Mouse (Mus musculus) CH12.LX (cell line): ENCODE measurements around the gene Cd70. TPM values are rescaled to one million over a fixed set of nuclear protein-coding genes. Genes with fewer than 3 reads are reported as not detected.
A peak's percentile ranks its signal among the peaks of the same experiment; 100 is the strongest.

Experiments
- DNase-seq: peaks from one replicate; pipeline ENCODE4 v3.0.0-alpha.2; 2013; ENCODE audit errors: extremely low read depth
- H3K27ac ChIP-seq: 2 replicates; pipeline ENCODE4 v1.5.1; 2012; ENCODE audit warnings: low read depth, mild to moderate bottlenecking, control low read depth, moderate library complexity; ENCODE audit not compliant: insufficient read depth
- H3K27me3 ChIP-seq: replicated peaks from 2 replicates; pipeline ENCODE3; 2012; ENCODE audit warnings: inconsistent platforms
- H3K36me3 ChIP-seq, 2 experiments: replicated peaks in 1 of 2; 2 replicates each; pipeline versions ENCODE3 to v1.6.1; 2012; ENCODE audit warnings: inconsistent platforms in 1 of 2, low read length in 1 of 2, mild to moderate bottlenecking in 1 of 2, mixed read lengths in 1 of 2, moderate library complexity in 1 of 2; ENCODE audit not compliant: control insufficient read depth in 1 of 2, insufficient read depth in 1 of 2
- H3K4me1 ChIP-seq, 2 experiments: 2 replicates each; pipeline ENCODE4 v1.6.1; 2012; ENCODE audit warnings: inconsistent platforms in 1 of 2, moderate library complexity in 1 of 2; ENCODE audit not compliant: insufficient read depth in 2 of 2, control insufficient read depth in 1 of 2
- H3K4me2 ChIP-seq: 2 replicates; pipeline ENCODE4 v1.6.1; 2012; ENCODE audit warnings: low read depth, mild to moderate bottlenecking, control low read depth; ENCODE audit not compliant: poor library complexity, insufficient read depth, severe bottlenecking
- H3K4me3 ChIP-seq, 3 experiments: fragments of 150-350 bp in 1 of 3; sonication (generic) in 1 of 3; replicated peaks in 1 of 3; 2 replicates each; pipeline versions ENCODE3 to v1.5.1; 2011 to 2012; ENCODE audit warnings: low read depth in 2 of 3, low read length in 2 of 3, mild to moderate bottlenecking in 2 of 3, moderate library complexity in 2 of 3, control low read depth in 1 of 3, improper control_type of control experiment in 1 of 3, inconsistent platforms in 1 of 3, mixed read lengths in 1 of 3; ENCODE audit not compliant: poor library complexity in 1 of 3
- H3K79me2 ChIP-seq: replicated peaks from 2 replicates; pipeline ENCODE4 v1.6.1; 2012; ENCODE audit warnings: mild to moderate bottlenecking, moderate library complexity; ENCODE audit not compliant: control insufficient read depth, poor library complexity, insufficient read depth, severe bottlenecking; ENCODE audit errors: extremely low read depth
- H3K9ac ChIP-seq: 2 replicates; pipeline ENCODE4 v1.6.1; 2012; ENCODE audit warnings: low read depth, mild to moderate bottlenecking, control low read depth, moderate library complexity; ENCODE audit not compliant: insufficient read depth
- H3K9me3 ChIP-seq: replicated peaks from 2 replicates; pipeline ENCODE3; 2012; ENCODE audit warnings: low read length, inconsistent platforms, mixed read lengths
- BHLHE40 ChIP-seq: IDR thresholded peaks from 2 replicates; pipeline ENCODE4 v1.6.1; 2011; ENCODE audit warnings: mild to moderate bottlenecking, low read depth, low read length, improper control_type of control experiment
- CHD1 ChIP-seq: IDR thresholded peaks from 2 replicates; pipeline ENCODE4 v1.6.1; 2012; ENCODE audit warnings: low read depth, low read length, improper control_type of control experiment, inconsistent platforms
- CHD2 ChIP-seq: IDR thresholded peaks from 2 replicates; pipeline ENCODE4 v1.6.1; 2011; ENCODE audit warnings: low read length, improper control_type of control experiment
- ELF1 ChIP-seq: IDR thresholded peaks from 2 replicates; pipeline ENCODE4 v1.6.1; 2014; ENCODE audit warnings: low read depth, mild to moderate bottlenecking, inconsistent platforms, low read length, improper control_type of control experiment
- EP300 ChIP-seq: IDR thresholded peaks from 2 replicates; pipeline ENCODE4 v1.6.1; 2011; ENCODE audit warnings: low read length, improper control_type of control experiment
- ETS1 ChIP-seq: conservative IDR thresholded peaks from 2 replicates; pipeline ENCODE4 v1.6.1; 2012; ENCODE audit warnings: low read depth, mild to moderate bottlenecking, inconsistent platforms, low read length, improper control_type of control experiment, moderate library complexity
- HCFC1 ChIP-seq: IDR thresholded peaks from 2 replicates; pipeline ENCODE4 v1.6.1; 2012; ENCODE audit warnings: low read depth, mild to moderate bottlenecking, inconsistent platforms, low read length, improper control_type of control experiment
- IRF4 ChIP-seq: IDR thresholded peaks from 2 replicates; pipeline ENCODE4 v1.6.1; 2014; ENCODE audit warnings: low read depth, mild to moderate bottlenecking, inconsistent platforms, low read length, improper control_type of control experiment
- JUN ChIP-seq: IDR thresholded peaks from 2 replicates; pipeline ENCODE4 v1.6.1; 2011; ENCODE audit warnings: low read depth, mild to moderate bottlenecking, low read length, improper control_type of control experiment, moderate library complexity; ENCODE audit not compliant: insufficient read depth
- JUND ChIP-seq: conservative IDR thresholded peaks from 2 replicates; pipeline ENCODE4 v1.6.1; 2011; ENCODE audit warnings: low read depth, low read length, improper control_type of control experiment
- KAT2A ChIP-seq: IDR thresholded peaks from 2 replicates; pipeline ENCODE4 v1.6.1; 2012; ENCODE audit warnings: low read length, improper control_type of control experiment, inconsistent platforms; ENCODE audit not compliant: insufficient replicate concordance
- MAFK ChIP-seq: IDR thresholded peaks from 2 replicates; pipeline ENCODE4 v1.6.1; 2011; ENCODE audit warnings: low read length, improper control_type of control experiment; ENCODE audit not compliant: insufficient replicate concordance
- MAX ChIP-seq: IDR thresholded peaks from 2 replicates; pipeline ENCODE4 v1.6.1; 2011; ENCODE audit warnings: low read length, improper control_type of control experiment
- MAZ ChIP-seq: IDR thresholded peaks from 2 replicates; pipeline ENCODE4 v1.6.1; 2012; ENCODE audit warnings: low read depth, mild to moderate bottlenecking, inconsistent platforms, low read length, improper control_type of control experiment, moderate library complexity
- MEF2A ChIP-seq: IDR thresholded peaks from 2 replicates; pipeline ENCODE4 v1.6.1; 2014; ENCODE audit warnings: low read depth, mild to moderate bottlenecking, inconsistent platforms, low read length, improper control_type of control experiment, borderline replicate concordance
- MXI1 ChIP-seq: IDR thresholded peaks from 2 replicates; pipeline ENCODE4 v1.6.1; 2011; ENCODE audit warnings: mild to moderate bottlenecking, low read depth, low read length, improper control_type of control experiment
- MYC ChIP-seq: IDR thresholded peaks from 2 replicates; pipeline ENCODE4 v1.6.1; 2011; ENCODE audit warnings: low read depth, mild to moderate bottlenecking, improper control_type of control experiment, low read length
- NRF1 ChIP-seq: IDR thresholded peaks from 2 replicates; pipeline ENCODE4 v1.6.1; 2014; ENCODE audit warnings: low read depth, mild to moderate bottlenecking, inconsistent platforms, low read length, improper control_type of control experiment, moderate library complexity
- PAX5 ChIP-seq: IDR thresholded peaks from 2 replicates; pipeline ENCODE4 v1.6.1; 2012; ENCODE audit warnings: low read length, inconsistent platforms, mixed read lengths
- POLR2A ChIP-seq: IDR thresholded peaks from 2 replicates; pipeline ENCODE4 v1.6.1; 2011; ENCODE audit warnings: low read depth, mild to moderate bottlenecking, improper control_type of control experiment, low read length
- POLR2AphosphoS2 ChIP-seq: IDR thresholded peaks from 2 replicates; pipeline ENCODE4 v1.6.1; 2011; ENCODE audit warnings: low read depth, low read length, improper control_type of control experiment
- RAD21 ChIP-seq: IDR thresholded peaks from 2 replicates; pipeline ENCODE4 v1.6.1; 2011; ENCODE audit warnings: low read depth, mild to moderate bottlenecking, low read length, improper control_type of control experiment, moderate library complexity
- RCOR1 ChIP-seq: conservative IDR thresholded peaks from 2 replicates; pipeline ENCODE4 v1.6.1; 2012; ENCODE audit warnings: low read depth, mild to moderate bottlenecking, inconsistent platforms, low read length, improper control_type of control experiment
- SIN3A ChIP-seq: IDR thresholded peaks from 2 replicates; pipeline ENCODE4 v1.6.1; 2012; ENCODE audit warnings: low read length, improper control_type of control experiment, inconsistent platforms
- SMC3 ChIP-seq: IDR thresholded peaks from 2 replicates; pipeline ENCODE4 v1.6.1; 2011; ENCODE audit warnings: low read depth, low read length, improper control_type of control experiment
- TBP ChIP-seq: conservative IDR thresholded peaks from 2 replicates; pipeline ENCODE4 v1.6.1; 2011; ENCODE audit warnings: low read depth, low read length, improper control_type of control experiment
- TCF12 ChIP-seq: IDR thresholded peaks from 2 replicates; pipeline ENCODE4 v1.6.1; 2014; ENCODE audit warnings: low read depth, mild to moderate bottlenecking, inconsistent platforms, low read length, improper control_type of control experiment
- UBTF ChIP-seq: IDR thresholded peaks from 2 replicates; pipeline ENCODE4 v1.6.1; 2012; ENCODE audit warnings: low read depth, mild to moderate bottlenecking, inconsistent platforms, low read length, improper control_type of control experiment, moderate library complexity
- USF1 ChIP-seq: IDR thresholded peaks from 2 replicates; pipeline ENCODE4 v1.6.1; 2014; ENCODE audit warnings: low read depth, mild to moderate bottlenecking, inconsistent platforms, low read length, improper control_type of control experiment
- USF2 ChIP-seq: conservative IDR thresholded peaks from 2 replicates; pipeline ENCODE4 v1.6.1; 2011; ENCODE audit warnings: low read depth, low read length, improper control_type of control experiment
- ZC3H11A ChIP-seq: IDR thresholded peaks from 2 replicates; pipeline ENCODE4 v1.6.1; 2012; ENCODE audit warnings: low read depth, mild to moderate bottlenecking, inconsistent platforms, low read length, improper control_type of control experiment
- ZKSCAN1 ChIP-seq: IDR thresholded peaks from 2 replicates; pipeline ENCODE4 v1.6.1; 2012; ENCODE audit warnings: low read depth, inconsistent platforms, low read length, improper control_type of control experiment, borderline replicate concordance
- ZMIZ1 ChIP-seq: IDR thresholded peaks from 2 replicates; pipeline ENCODE4 v1.6.1; 2012; ENCODE audit warnings: low read depth, mild to moderate bottlenecking, inconsistent platforms, low read length, improper control_type of control experiment
- ZNF384 ChIP-seq: IDR thresholded peaks from 2 replicates; pipeline ENCODE4 v1.6.1; 2012; ENCODE audit warnings: low read depth, low read length, improper control_type of control experiment, inconsistent platforms
- dilution Hi-C: fragments of 300-500 bp; cut with MboI; formaldehyde crosslinking; loops from 2 replicates; pipeline ENCODE4 v1.14.3; 2020; ENCODE audit warnings: low sequenced_read_pairs; ENCODE audit not compliant: extremely low pct_unique_long_range_greater_than_20kb, extremely low pct_ligation_motif_present
- in situ Hi-C: fragments of 300-500 bp; cut with MboI; formaldehyde crosslinking; loops from 3 replicates; pipeline ENCODE4 v1.14.3; 2019; ENCODE audit warnings: low sequenced_read_pairs, low pct_ligation_motif_present, low pct_unique_long_range_greater_than_20kb, mixed read lengths
- polyA plus RNA-seq: library from polyadenylated mRNA; unstranded; fragments of >175 nt; gene quantifications from 2 replicates; pipeline ENCODE4 v1.2.1, GENCODE M21; 2012; ENCODE audit warnings: low read depth; ENCODE audit not compliant: insufficient read length
- total RNA-seq, 2 experiments: library from RNA; depleted of rRNA; stranded (reverse); fragments of 300-350 nt in 1 of 2; fragments of >200 nt in 1 of 2; gene quantifications; 2 replicates each; pipeline ENCODE4 v1.2.3; 2012 to 2014

The Cd70 gene
- total and polyA plus RNA-seq, 3 experiments, result 137 to 965 (median 321) TPM

- TF ChIP-seq RCOR1 (peak; percentile 71), UBTF (no peak), CHD2 (peak; percentile 88), SMC3 (peak; percentile 20), ETS1 (peak; percentile 89), IRF4 (peak; percentile 82), POLR2AphosphoS2 (peak; percentile 65), TBP (peak; percentile 81), KAT2A (0 out of 2 replicates have a peak, but pooled peaks have one; percentile 34), JUND (peak; percentile 37; the same call in 1 of the 2 replicates), ZKSCAN1 (no peak), MXI1 (peak; percentile 86), ZMIZ1 (peak; percentile 52), SIN3A (peak; percentile 76), PAX5 (no peak), NRF1 (no peak; the same call in 1 of the 2 replicates), TCF12 (peak; percentile 97), MAFK (peak; percentile 76; the same call in 1 of the 2 replicates), BHLHE40 (peak; percentile 96), HCFC1 (peak; percentile 24), ZC3H11A (no peak), RAD21 (no peak; the same call in none of the 2 replicates), USF2 (no peak), MAX (peak; percentile 92), EP300 (peak; percentile 92), POLR2A (peak; percentile 68), MAZ (no peak; the same call in none of the 2 replicates), USF1 (peak; percentile 22; the same call in 1 of the 2 replicates), CHD1 (peak; percentile 85), MEF2A (peak; percentile 86), JUN (peak; percentile 56; the same call in 1 of the 2 replicates), ELF1 (peak; percentile 52), ZNF384 (peak; percentile 95), MYC (peak; percentile 98)
- H3K9ac ChIP-seq, result peak overlapping the region; percentile 65
- H3K4me3 ChIP-seq, result peak overlapping the region; percentile 17 to 35 (median 27)
- H3K9me3 ChIP-seq, result peaks cover 5% of the 10 kb centered on the region
- in situ Hi-C loops (no loop called here), dilution Hi-C loops (no loop called here)
- peaks cover 30% of the 10 kb centered on the region for H3K79me2 ChIP-seq
- peak overlapping the region; percentile 98 for H3K27ac ChIP-seq
- H3K4me2 ChIP-seq, result peak overlapping the region; percentile 63
- peaks cover 39 to 77% of the 10 kb centered on the region in 2 experiments for H3K4me1 ChIP-seq
- no peaks in the 10 kb centered on the region for H3K27me3 ChIP-seq
- DNase-seq, result peak; percentile 97
- peaks cover 5 to 8% of the 10 kb centered on the region in 2 experiments for H3K36me3 ChIP-seq
Observed at GRCm38 (mm10) chr17:57123192-57124118, 26.1 kb downstream of the Cd70 start.
